Mouse (Mus musculus): ENCODE results near the gene Tgm2. TPM values are rescaled to one million over a fixed set of nuclear protein-coding genes. Genes with fewer than 3 reads are reported as not detected.

Tgm2 gene
- polyA plus RNA-seq, 1 experiment from 2014 or later = 56.0 TPM

GRCm38 (mm10) chr2:158153728-158154343 is 7.6 kb upstream of the Tgm2 start:
- H3K4me3 ChIP-seq (ENCODE audit: low read depth, low read length) = peak overlapping the region; percentile 22
- H3K9me3 ChIP-seq (ENCODE audit: control insufficient read depth, low read depth, low read length) = peaks cover 4% of the 10 kb centered on the region; the same call in 1 of the 2 replicates
- no peaks in the 10 kb centered on the region for H3K36me3 ChIP-seq (ENCODE audit: control insufficient read depth, insufficient read depth, low read length)
- peak overlapping the region; percentile 55 for H3K4me2 ChIP-seq (replicated peaks; ENCODE audit: low read depth, low read length)
- peak overlapping the region; percentile 84 for H3K27ac ChIP-seq (ENCODE audit: low read length)
- under 1% methylated on average over 22 of the region's 22 CpGs for WGBS
- H3K4me1 ChIP-seq (ENCODE audit: control insufficient read depth, insufficient read depth, low read length) = 0 out of 2 replicates have a peak, but pooled peaks cover 6% of the 10 kb centered on the region
- H3K9ac ChIP-seq (replicated peaks; ENCODE audit: low read depth, low read length) = no peak overlapping the region
- no peaks in the 10 kb centered on the region for H3K27me3 ChIP-seq (ENCODE audit: control insufficient read depth, insufficient read depth, low read length)
- peak; percentile 82 for ATAC-seq (ENCODE audit: insufficient number of reproducible peaks, insufficient read depth, low FRiP score, low read depth)

DNA sequence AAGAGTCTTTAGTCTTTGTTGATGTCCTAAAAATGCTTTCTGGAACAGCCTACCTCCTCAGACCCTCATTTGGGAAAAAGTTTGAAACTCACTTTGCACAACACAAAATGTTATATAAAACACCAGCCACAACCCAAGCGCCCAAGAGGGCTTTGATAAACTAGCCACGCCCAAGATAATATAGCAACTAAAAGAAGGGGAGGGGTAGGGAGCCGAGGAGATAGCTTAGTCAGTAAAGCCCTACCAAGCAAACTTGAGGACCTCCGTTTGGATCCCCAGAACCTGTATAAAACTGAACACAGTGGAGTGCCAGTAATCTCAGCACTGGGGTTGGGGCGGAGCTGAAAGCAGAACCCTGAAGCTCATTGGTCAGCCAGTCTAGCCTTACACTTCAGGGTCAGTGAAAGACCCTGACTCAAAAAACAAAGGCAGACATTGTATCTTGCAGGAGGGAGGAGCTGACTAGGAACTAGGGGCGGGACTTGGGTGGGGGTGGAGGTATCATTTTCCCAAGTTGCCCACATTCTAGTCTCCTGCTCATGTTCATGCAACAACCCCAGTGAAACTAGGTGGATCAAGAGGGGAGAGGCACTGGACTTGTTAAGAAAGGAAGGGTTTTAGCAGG is 6.6 kb upstream of the Tgm2 start:
- no peaks in the 10 kb centered on the region for H3K27me3 ChIP-seq (ENCODE audit: control insufficient read depth, insufficient read depth, low read length)
- H3K9ac ChIP-seq (replicated peaks; ENCODE audit: low read depth, low read length) = no peak overlapping the region
- no peak overlapping the region; the same call in 1 of the 2 replicates for H3K27ac ChIP-seq (ENCODE audit: low read length)
- WGBS = 51% methylated on average over 6 of the region's 6 CpGs
- 0 out of 2 replicates have a peak, but pooled peaks cover 6% of the 10 kb centered on the region for H3K4me1 ChIP-seq (ENCODE audit: control insufficient read depth, insufficient read depth, low read length)
- peaks cover 4% of the 10 kb centered on the region; the same call in 1 of the 2 replicates for H3K9me3 ChIP-seq (ENCODE audit: control insufficient read depth, low read depth, low read length)
- ATAC-seq (ENCODE audit: insufficient number of reproducible peaks, insufficient read depth, low FRiP score, low read depth) = peak; percentile 37
- H3K4me2 ChIP-seq (replicated peaks; ENCODE audit: low read depth, low read length) = no peak overlapping the region
- H3K36me3 ChIP-seq (ENCODE audit: control insufficient read depth, insufficient read depth, low read length) = no peaks in the 10 kb centered on the region
- H3K4me3 ChIP-seq (ENCODE audit: low read depth, low read length) = no peak overlapping the region

- 0 out of 2 replicates have a peak, but pooled peaks cover 6% of the 10 kb centered on the region for H3K4me1 ChIP-seq (ENCODE audit: control insufficient read depth, insufficient read depth, low read length)
- no peaks in the 10 kb centered on the region for H3K36me3 ChIP-seq (ENCODE audit: control insufficient read depth, insufficient read depth, low read length)
- no peak overlapping the region for H3K27ac ChIP-seq (ENCODE audit: low read length)
- no peak overlapping the region for H3K9ac ChIP-seq (replicated peaks; ENCODE audit: low read depth, low read length)
- H3K4me2 ChIP-seq (replicated peaks; ENCODE audit: low read depth, low read length) = no peak overlapping the region
- H3K4me3 ChIP-seq (ENCODE audit: low read depth, low read length) = no peak overlapping the region
- WGBS = 97% methylated on average over 3 of the region's 3 CpGs
- H3K9me3 ChIP-seq (ENCODE audit: control insufficient read depth, low read depth, low read length) = peaks cover 4% of the 10 kb centered on the region; the same call in 1 of the 2 replicates
- H3K27me3 ChIP-seq (ENCODE audit: control insufficient read depth, insufficient read depth, low read length) = no peaks in the 10 kb centered on the region
- no peak for ATAC-seq (ENCODE audit: insufficient number of reproducible peaks, insufficient read depth, low FRiP score, low read depth)
These were observed 4.8 kb upstream of the Tgm2 start for GRCm38 (mm10) chr2:158151077-158151476.

- no peak for ATAC-seq (ENCODE audit: insufficient number of reproducible peaks, insufficient read depth, low FRiP score, low read depth)
- Histone ChIP-seq H3K4me3 (ENCODE audit: low read depth, low read length) (no peak overlapping the region), H3K36me3 (ENCODE audit: control insufficient read depth, insufficient read depth, low read length) (peaks cover 6% of the 10 kb centered on the region; the same call in 1 of the 2 replicates), H3K4me2 (replicated peaks; ENCODE audit: low read depth, low read length) (no peak overlapping the region), H3K4me1 (ENCODE audit: control insufficient read depth, insufficient read depth, low read length) (peaks cover 35% of the 10 kb centered on the region), H3K9me3 (ENCODE audit: control insufficient read depth, low read depth, low read length) (peaks cover 4% of the 10 kb centered on the region; the same call in 1 of the 2 replicates), H3K27ac (ENCODE audit: low read length) (no peak overlapping the region), H3K27me3 (ENCODE audit: control insufficient read depth, insufficient read depth, low read length) (no peaks in the 10 kb centered on the region), H3K9ac (replicated peaks; ENCODE audit: low read depth, low read length) (no peak overlapping the region)
- 91% methylated on average over 8 of the region's 8 CpGs for WGBS
These were observed 735 bp upstream of the Tgm2 start for GRCm38 (mm10) chr2:158146971-158147370.

DNA sequence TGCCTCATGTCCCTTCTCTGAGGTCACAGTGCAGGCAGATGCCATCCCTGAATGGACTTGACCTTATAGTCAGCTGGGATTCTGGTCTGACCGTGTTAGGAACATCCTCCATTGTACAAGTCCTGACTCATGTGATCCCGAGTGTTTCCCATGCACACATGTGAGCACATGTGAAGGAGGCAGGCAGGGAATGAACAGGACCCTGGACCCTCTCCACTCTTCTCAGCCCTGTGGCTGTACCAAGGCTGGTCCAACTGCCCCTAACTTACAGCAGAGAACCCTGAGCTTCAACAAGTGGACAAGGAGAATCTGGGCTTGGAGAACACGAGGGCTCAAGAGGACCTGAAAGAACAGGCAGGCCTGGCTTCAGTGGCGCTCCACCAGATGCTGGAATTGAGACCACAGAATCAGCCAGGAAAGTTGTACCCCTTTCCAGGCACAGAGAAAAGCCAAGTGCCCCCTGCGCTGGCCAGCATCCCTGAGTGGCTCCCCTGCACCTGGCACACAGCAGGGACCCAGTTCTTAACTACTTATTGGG is 639 bp downstream of the Tgm2 start:
- no peak for ATAC-seq (ENCODE audit: insufficient number of reproducible peaks, insufficient read depth, low FRiP score, low read depth)
- Histone ChIP-seq H3K4me1 (ENCODE audit: control insufficient read depth, insufficient read depth, low read length) (peaks cover 36% of the 10 kb centered on the region), H3K27me3 (ENCODE audit: control insufficient read depth, insufficient read depth, low read length) (no peaks in the 10 kb centered on the region), H3K9ac (replicated peaks; ENCODE audit: low read depth, low read length) (peak overlapping the region; percentile 40; the same call in 1 of the 2 replicates), H3K9me3 (ENCODE audit: control insufficient read depth, low read depth, low read length) (no peaks in the 10 kb centered on the region), H3K36me3 (ENCODE audit: control insufficient read depth, insufficient read depth, low read length) (peaks cover 9% of the 10 kb centered on the region), H3K27ac (ENCODE audit: low read length) (peak overlapping the region; percentile 15; the same call in 1 of the 2 replicates), H3K4me3 (ENCODE audit: low read depth, low read length) (peak overlapping the region; percentile 49), H3K4me2 (replicated peaks; ENCODE audit: low read depth, low read length) (peak overlapping the region; percentile 68)
- WGBS = 63% methylated on average over 5 of the region's 5 CpGs

- Histone ChIP-seq H3K4me3 (ENCODE audit: low read depth, low read length) (peak overlapping the region; percentile 49), H3K27me3 (ENCODE audit: control insufficient read depth, insufficient read depth, low read length) (no peaks in the 10 kb centered on the region), H3K4me2 (replicated peaks; ENCODE audit: low read depth, low read length) (peak overlapping the region; percentile 68), H3K4me1 (ENCODE audit: control insufficient read depth, insufficient read depth, low read length) (peaks cover 37% of the 10 kb centered on the region), H3K9me3 (ENCODE audit: control insufficient read depth, low read depth, low read length) (no peaks in the 10 kb centered on the region), H3K9ac (replicated peaks; ENCODE audit: low read depth, low read length) (0 out of 2 replicates have a peak overlapping the region, but pooled peaks have one; percentile 40), H3K36me3 (ENCODE audit: control insufficient read depth, insufficient read depth, low read length) (peaks cover 9% of the 10 kb centered on the region), H3K27ac (ENCODE audit: low read length) (no peak overlapping the region; the same call in 1 of the 2 replicates)
- WGBS = 75% methylated on average over 6 of the region's 6 CpGs
- ATAC-seq (ENCODE audit: insufficient number of reproducible peaks, insufficient read depth, low FRiP score, low read depth) = no peak
These were observed 1.3 kb downstream of the Tgm2 start for GRCm38 (mm10) chr2:158144750-158145527.

GRCm38 (mm10) chr2:158144263-158144662 is 2.0 kb downstream of the Tgm2 start:
- Histone ChIP-seq H3K9ac (replicated peaks; ENCODE audit: low read depth, low read length) (no peak overlapping the region), H3K4me1 (ENCODE audit: control insufficient read depth, insufficient read depth, low read length) (peaks cover 40% of the 10 kb centered on the region), H3K4me2 (replicated peaks; ENCODE audit: low read depth, low read length) (peak overlapping the region; percentile 68), H3K4me3 (ENCODE audit: low read depth, low read length) (peak overlapping the region; percentile 3; the same call in 1 of the 2 replicates), H3K27ac (ENCODE audit: low read length) (0 out of 2 replicates have a peak overlapping the region, but pooled peaks have one; percentile 39), H3K9me3 (ENCODE audit: control insufficient read depth, low read depth, low read length) (no peaks in the 10 kb centered on the region), H3K36me3 (ENCODE audit: control insufficient read depth, insufficient read depth, low read length) (peaks cover 9% of the 10 kb centered on the region), H3K27me3 (ENCODE audit: control insufficient read depth, insufficient read depth, low read length) (no peaks in the 10 kb centered on the region)
- WGBS = 56% methylated on average over 8 of the region's 8 CpGs
- ATAC-seq (ENCODE audit: insufficient number of reproducible peaks, insufficient read depth, low FRiP score, low read depth) = no peak

DNA sequence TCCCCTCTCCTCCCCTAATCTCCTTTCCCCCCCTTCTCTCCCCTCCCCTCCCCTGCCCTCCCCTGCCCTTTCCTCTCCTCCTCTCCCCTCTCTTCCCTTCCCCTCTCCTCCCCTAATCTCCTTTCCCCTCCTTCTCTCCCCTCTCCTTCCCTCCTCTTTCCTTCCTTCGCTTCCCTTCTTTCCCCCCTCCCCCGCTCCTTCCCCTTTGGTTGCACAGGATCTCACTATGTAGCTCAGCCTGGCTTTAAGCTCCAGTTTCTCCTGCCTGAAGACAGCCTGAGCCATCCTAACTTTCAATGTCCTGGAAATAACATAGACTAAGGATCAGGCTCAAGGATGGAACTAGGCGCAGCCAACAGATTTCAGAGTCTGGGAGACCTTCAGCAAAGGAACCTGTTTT is 2.4 kb downstream of the Tgm2 start:
- H3K4me2 ChIP-seq (replicated peaks; ENCODE audit: low read depth, low read length) = peak overlapping the region; percentile 68
- 55% methylated on average over 3 of the region's 3 CpGs for WGBS
- ATAC-seq (ENCODE audit: insufficient number of reproducible peaks, insufficient read depth, low FRiP score, low read depth) = no peak
- H3K36me3 ChIP-seq (ENCODE audit: control insufficient read depth, insufficient read depth, low read length) = peaks cover 9% of the 10 kb centered on the region
- no peaks in the 10 kb centered on the region for H3K9me3 ChIP-seq (ENCODE audit: control insufficient read depth, low read depth, low read length)
- H3K27ac ChIP-seq (ENCODE audit: low read length) = 0 out of 2 replicates have a peak overlapping the region, but pooled peaks have one; percentile 39
- H3K27me3 ChIP-seq (ENCODE audit: control insufficient read depth, insufficient read depth, low read length) = no peaks in the 10 kb centered on the region
- no peak overlapping the region for H3K4me3 ChIP-seq (ENCODE audit: low read depth, low read length)
- no peak overlapping the region for H3K9ac ChIP-seq (replicated peaks; ENCODE audit: low read depth, low read length)
- peaks cover 38% of the 10 kb centered on the region for H3K4me1 ChIP-seq (ENCODE audit: control insufficient read depth, insufficient read depth, low read length)

All from stomach, embryonic 14.5 days (tissue).